Mouse (Mus musculus): ENCODE measurements around the gene Dnajb12. TPM values are rescaled to one million over a fixed set of nuclear protein-coding genes. Genes with fewer than 3 reads are reported as not detected.

Dnajb12 gene
- polyA plus RNA-seq, 1 experiment: 47.7 TPM

DNA sequence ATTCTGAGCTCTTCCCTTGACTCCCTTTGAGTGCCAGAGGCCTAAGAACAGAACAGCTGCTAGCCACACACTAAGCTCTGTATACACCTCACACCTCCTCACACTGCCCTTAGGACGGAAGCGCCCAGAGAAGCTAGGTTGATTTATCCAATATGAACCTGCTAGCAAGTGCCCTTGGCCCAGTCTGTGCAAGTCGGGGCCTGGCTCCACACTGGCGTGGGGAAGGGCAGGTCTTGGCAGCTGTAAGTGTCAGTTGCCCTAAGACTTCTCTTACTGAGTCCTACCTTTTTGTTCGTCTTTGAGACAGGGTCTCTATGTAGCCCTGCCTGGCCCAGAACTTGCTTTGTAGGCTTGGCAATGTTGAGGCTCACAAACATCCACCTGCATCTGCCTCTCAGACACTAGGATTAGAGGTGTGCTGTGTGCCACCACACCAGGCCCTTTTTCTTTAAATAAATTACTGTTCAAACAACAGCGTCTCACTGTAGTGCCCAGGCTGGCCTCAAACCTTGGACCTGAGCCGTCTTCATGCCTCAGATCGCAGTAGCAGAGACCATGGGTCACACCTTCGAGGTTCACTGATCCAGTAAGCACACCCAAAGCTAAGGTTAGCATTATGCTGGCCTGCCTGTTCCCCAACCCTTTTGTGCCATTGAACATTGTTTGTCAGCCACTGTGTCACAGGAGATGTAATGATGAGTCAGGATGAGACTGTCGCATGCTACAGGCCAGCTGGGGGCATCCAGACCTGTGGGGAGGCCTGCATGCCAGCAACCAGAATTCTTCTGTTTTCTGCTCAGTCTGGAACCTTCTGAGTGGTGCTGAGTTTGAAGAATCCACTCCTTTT, 5.2 kb downstream of the Dnajb12 start:
- H3K4me3 ChIP-seq (ENCODE audit: control insufficient read depth, low read depth, low read length): no peak overlapping the region
- no peaks in the 10 kb centered on the region for H3K36me3 ChIP-seq (ENCODE audit: control insufficient read depth, insufficient read depth, low read length)
- H3K27ac ChIP-seq (ENCODE audit: control insufficient read depth, insufficient read depth, low read depth, low read length): no peak overlapping the region
- TF ChIP-seq CTCF (IDR thresholded peaks at IDR 0.05; ENCODE audit: control insufficient read depth, insufficient read depth, insufficient replicate concordance, low read depth, low read length) (no peak), POLR2A (IDR thresholded peaks at IDR 0.05; ENCODE audit: control insufficient read depth, low read depth, low read length) (no peak)
- H3K27me3 ChIP-seq (ENCODE audit: control insufficient read depth, insufficient read depth, low read length): no peaks in the 10 kb centered on the region
- peaks cover 2% of the 10 kb centered on the region for H3K4me1 ChIP-seq (ENCODE audit: control insufficient read depth, insufficient read depth, low read length)

- no peak overlapping the region for H3K27ac ChIP-seq (ENCODE audit: control insufficient read depth, insufficient read depth, low read depth, low read length)
- no peak overlapping the region; the same call in 1 of the 2 replicates for H3K4me3 ChIP-seq (ENCODE audit: control insufficient read depth, low read depth, low read length)
- H3K36me3 ChIP-seq (ENCODE audit: control insufficient read depth, insufficient read depth, low read length): no peaks in the 10 kb centered on the region
- no peaks in the 10 kb centered on the region; the same call in 1 of the 2 replicates for H3K4me1 ChIP-seq (ENCODE audit: control insufficient read depth, insufficient read depth, low read length)
- TF ChIP-seq POLR2A (IDR thresholded peaks at IDR 0.05; ENCODE audit: control insufficient read depth, low read depth, low read length) (no peak), CTCF (IDR thresholded peaks at IDR 0.05; ENCODE audit: control insufficient read depth, insufficient read depth, insufficient replicate concordance, low read depth, low read length) (no peak)
- H3K27me3 ChIP-seq (ENCODE audit: control insufficient read depth, insufficient read depth, low read length): no peaks in the 10 kb centered on the region
Measured at GRCm38 (mm10) chr10:59885174-59886080, 6.1 kb downstream of the Dnajb12 start.

DNA sequence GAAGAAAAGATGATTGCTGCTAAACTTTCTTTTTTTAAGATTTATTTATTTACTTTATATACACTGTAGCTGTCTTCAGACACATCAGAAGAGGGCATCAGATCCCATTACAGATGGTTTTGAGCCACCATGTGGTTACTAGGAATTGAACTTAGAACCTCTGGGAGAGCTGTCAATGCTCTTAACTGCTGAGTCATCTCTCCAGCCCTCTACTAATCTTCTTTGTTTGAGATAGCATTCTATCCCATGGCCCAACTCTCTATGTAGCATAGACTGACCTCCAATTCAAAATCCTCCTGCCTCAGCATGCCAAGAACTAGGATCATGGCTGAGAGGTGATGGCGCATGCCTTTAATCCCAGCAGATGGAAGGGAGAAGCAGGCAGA, 6.7 kb downstream of the Dnajb12 start:
- TF ChIP-seq CTCF (IDR thresholded peaks at IDR 0.05; ENCODE audit: control insufficient read depth, insufficient read depth, insufficient replicate concordance, low read depth, low read length) (no peak), POLR2A (IDR thresholded peaks at IDR 0.05; ENCODE audit: control insufficient read depth, low read depth, low read length) (no peak)
- H3K36me3 ChIP-seq (ENCODE audit: control insufficient read depth, insufficient read depth, low read length): no peaks in the 10 kb centered on the region

DNA sequence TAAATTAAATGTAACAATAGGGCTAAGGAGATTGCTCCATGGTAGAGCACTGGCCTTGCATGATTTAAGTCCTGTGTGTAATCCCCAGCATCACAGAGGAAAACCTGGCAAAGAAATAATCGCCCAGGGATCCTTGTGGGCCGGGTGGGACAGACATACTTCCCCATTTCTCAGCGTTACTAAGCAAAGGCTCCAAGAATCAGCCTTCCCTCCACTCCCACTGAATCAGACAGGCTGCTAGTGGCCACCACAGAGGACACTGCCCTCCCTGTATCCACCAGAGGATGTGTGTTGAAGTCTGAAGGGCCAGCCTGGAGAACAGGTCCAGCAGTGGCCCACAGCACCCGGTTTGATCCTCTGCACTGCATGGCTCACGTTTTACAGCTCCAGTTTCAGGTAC, 8.1 kb downstream of the Dnajb12 start:
- no peaks in the 10 kb centered on the region for H3K27me3 ChIP-seq (ENCODE audit: control insufficient read depth, insufficient read depth, low read length)
- H3K36me3 ChIP-seq (ENCODE audit: control insufficient read depth, insufficient read depth, low read length): no peaks in the 10 kb centered on the region

More for the DNA sequence above, 6.7 kb downstream of the Dnajb12 start:
- Histone ChIP-seq H3K27ac (ENCODE audit: control insufficient read depth, insufficient read depth, low read depth, low read length) (no peak overlapping the region), H3K4me1 (ENCODE audit: control insufficient read depth, insufficient read depth, low read length) (no peaks in the 10 kb centered on the region; the same call in 1 of the 2 replicates), H3K4me3 (ENCODE audit: control insufficient read depth, low read depth, low read length) (no peak overlapping the region), H3K27me3 (ENCODE audit: control insufficient read depth, insufficient read depth, low read length) (no peaks in the 10 kb centered on the region)

DNA sequence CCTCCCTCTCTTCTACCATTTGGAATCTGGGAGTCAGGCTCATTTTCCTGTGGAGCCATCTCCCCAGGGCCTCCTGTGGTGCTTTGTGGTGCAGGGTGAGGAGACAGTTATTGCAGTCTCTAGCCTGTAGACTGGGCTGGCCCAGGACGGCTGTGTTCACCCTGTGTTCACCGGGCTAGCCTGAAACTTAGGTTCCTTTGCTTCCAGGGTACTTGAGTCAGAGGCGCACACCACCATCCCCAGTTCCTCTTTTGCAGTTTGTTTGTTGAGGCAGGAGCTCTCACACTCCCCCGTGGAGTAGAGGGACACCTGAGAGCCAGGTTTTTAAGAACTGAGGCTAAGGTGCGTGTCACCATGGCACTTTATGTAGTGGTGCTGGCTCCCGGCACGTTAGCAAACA, 10.0 kb downstream of the Dnajb12 start:
- no peaks in the 10 kb centered on the region; the same call in 1 of the 2 replicates for H3K4me1 ChIP-seq (ENCODE audit: control insufficient read depth, insufficient read depth, low read length)
- no peaks in the 10 kb centered on the region for H3K27me3 ChIP-seq (ENCODE audit: control insufficient read depth, insufficient read depth, low read length)
- no peak overlapping the region for H3K4me3 ChIP-seq (ENCODE audit: control insufficient read depth, low read depth, low read length)
- TF ChIP-seq POLR2A (IDR thresholded peaks at IDR 0.05; ENCODE audit: control insufficient read depth, low read depth, low read length): no peak
- no peak for TF ChIP-seq CTCF (IDR thresholded peaks at IDR 0.05; ENCODE audit: control insufficient read depth, insufficient read depth, insufficient replicate concordance, low read depth, low read length)
- no peak overlapping the region for H3K27ac ChIP-seq (ENCODE audit: control insufficient read depth, insufficient read depth, low read depth, low read length)
- H3K36me3 ChIP-seq (ENCODE audit: control insufficient read depth, insufficient read depth, low read length): no peaks in the 10 kb centered on the region

More for the DNA sequence above, 8.1 kb downstream of the Dnajb12 start:
- Histone ChIP-seq H3K4me3 (ENCODE audit: control insufficient read depth, low read depth, low read length) (no peak overlapping the region), H3K27ac (ENCODE audit: control insufficient read depth, insufficient read depth, low read depth, low read length) (no peak overlapping the region), H3K4me1 (ENCODE audit: control insufficient read depth, insufficient read depth, low read length) (no peaks in the 10 kb centered on the region; the same call in 1 of the 2 replicates)
- no peak for TF ChIP-seq CTCF (IDR thresholded peaks at IDR 0.05; ENCODE audit: control insufficient read depth, insufficient read depth, insufficient replicate concordance, low read depth, low read length)

DNA sequence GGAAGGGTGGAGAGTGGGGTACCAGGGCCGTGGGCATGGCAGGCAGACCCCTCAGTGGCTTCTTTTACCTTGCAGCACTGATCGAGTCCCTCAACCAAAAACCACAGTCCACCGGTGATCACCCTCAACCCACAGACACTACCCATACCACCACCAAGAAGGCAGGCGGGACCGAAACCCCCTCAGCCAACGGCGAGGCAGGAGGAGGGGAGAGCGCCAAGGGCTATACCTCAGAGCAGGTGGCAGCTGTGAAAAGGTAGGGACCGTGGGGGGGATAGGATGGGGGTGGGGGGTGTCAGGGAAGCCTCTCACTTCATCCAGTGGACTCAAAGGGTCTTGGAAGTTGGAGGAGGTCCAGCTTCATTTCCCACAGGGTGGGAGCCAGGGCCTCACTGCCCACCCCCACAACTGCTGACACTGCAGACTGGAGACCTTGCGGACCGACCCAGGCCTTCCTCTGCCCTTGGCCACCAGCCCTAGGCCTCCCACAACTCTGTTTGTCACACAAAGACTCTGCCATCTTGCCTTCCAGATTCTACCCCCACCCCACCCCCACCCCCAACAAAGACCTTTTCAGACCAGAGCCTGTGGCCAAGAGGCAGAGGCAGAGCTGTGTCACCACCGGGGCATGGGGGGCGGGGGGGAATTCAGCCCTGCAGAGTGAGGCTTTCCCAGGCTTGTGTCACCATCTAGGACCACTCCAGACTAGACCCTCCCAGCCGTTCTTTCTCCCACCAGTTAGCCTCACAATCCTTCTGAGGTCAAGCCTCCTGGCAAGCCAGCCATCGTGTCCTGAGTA, 10.8 kb downstream of the Dnajb12 start:
- Histone ChIP-seq H3K27ac (ENCODE audit: control insufficient read depth, insufficient read depth, low read depth, low read length) (no peak overlapping the region), H3K4me3 (ENCODE audit: control insufficient read depth, low read depth, low read length) (no peak overlapping the region), H3K27me3 (ENCODE audit: control insufficient read depth, insufficient read depth, low read length) (no peaks in the 10 kb centered on the region), H3K36me3 (ENCODE audit: control insufficient read depth, insufficient read depth, low read length) (no peaks in the 10 kb centered on the region), H3K4me1 (ENCODE audit: control insufficient read depth, insufficient read depth, low read length) (peaks cover 2% of the 10 kb centered on the region; the same call in 1 of the 2 replicates)
- TF ChIP-seq CTCF (IDR thresholded peaks at IDR 0.05; ENCODE audit: control insufficient read depth, insufficient read depth, insufficient replicate concordance, low read depth, low read length) (no peak), POLR2A (IDR thresholded peaks at IDR 0.05; ENCODE audit: control insufficient read depth, low read depth, low read length) (no peak)
